Mouse (Mus musculus) embryonic facial prominence, embryonic 15.5 days (tissue): Measurements from ENCODE around the gene Trim62. TPM values are rescaled to one million over a fixed set of nuclear protein-coding genes. Genes with fewer than 3 reads are reported as not detected.

Experiments
- ATAC-seq: fragments of 200-750 bp; cut with Nextera tagmentation; 2 replicates; pipeline ENCODE4 v1.8.0; 2017; ENCODE audit warnings: low read depth, moderate TSS enrichment; ENCODE audit not compliant: insufficient number of reproducible peaks, low FRiP score, low TSS enrichment
- H3K27ac ChIP-seq: fragments of 300-500 bp; sonication (generic); replicated peaks from 2 replicates; pipeline ENCODE4 v1.5.1; 2015; ENCODE audit warnings: mild to moderate bottlenecking, inconsistent platforms
- H3K27me3 ChIP-seq: fragments of 300-500 bp; sonication (generic); 2 replicates; pipeline ENCODE4 v1.6.1; 2015; ENCODE audit warnings: inconsistent platforms
- H3K36me3 ChIP-seq: fragments of 300-500 bp; sonication (generic); 2 replicates; pipeline ENCODE4 v1.6.1; 2015; ENCODE audit warnings: mild to moderate bottlenecking, inconsistent platforms
- H3K4me1 ChIP-seq: fragments of 300-500 bp; sonication (generic); 2 replicates; pipeline ENCODE4 v1.6.1; 2015; ENCODE audit warnings: inconsistent platforms
- H3K4me2 ChIP-seq: fragments of 300-500 bp; sonication (generic); replicated peaks from 2 replicates; pipeline ENCODE4 v1.6.1; 2015; ENCODE audit warnings: mild to moderate bottlenecking, inconsistent platforms
- H3K4me3 ChIP-seq: fragments of 300-500 bp; sonication (generic); replicated peaks from 2 replicates; pipeline ENCODE4 v1.5.1; 2015; ENCODE audit warnings: mild to moderate bottlenecking, inconsistent platforms
- H3K9ac ChIP-seq: fragments of 300-500 bp; sonication (generic); 2 replicates; pipeline ENCODE4 v1.6.1; 2015; ENCODE audit warnings: inconsistent platforms
- H3K9me3 ChIP-seq: fragments of 300-500 bp; sonication (generic); replicated peaks from 2 replicates; pipeline ENCODE4 v1.6.1; 2016; ENCODE audit warnings: inconsistent platforms
- WGBS: fragments of 180-500 bp; shearing (Covaris S2); methylation state at CpG from one replicate; pipeline ENCODE4 v1.1.7; 2015; 5-methylcytosine and 5-hydroxymethylcytosine counted together
- polyA plus RNA-seq: library from polyadenylated mRNA; unstranded; fragments of >200 nt; fragmentation: Nextera tagmentation; extraction: Ambion mirVana; gene quantifications from 2 replicates; pipeline ENCODE4 v1.2.1, GENCODE M21; 2015

Trim62 gene
- polyA plus RNA-seq, 1 experiment from 2014 or later: 10.6 TPM

- Histone ChIP-seq H3K27ac (no peak overlapping the region), H3K27me3 (no peaks in the 10 kb centered on the region), H3K4me2 (no peak overlapping the region), H3K36me3 (peaks cover 17% of the 10 kb centered on the region; the same call in 1 of the 2 replicates), H3K4me1 (peaks cover 17% of the 10 kb centered on the region), H3K9me3 (no peaks in the 10 kb centered on the region), H3K9ac (no peak overlapping the region), H3K4me3 (no peak overlapping the region)
- ATAC-seq: no peak
- WGBS: 72% methylated on average over 8 of the region's 8 CpGs
Observed at GRCm38 (mm10) chr4:128910276-128911063, 27.1 kb downstream of the Trim62 start.

GRCm38 (mm10) chr4:128912085-128912484 is 28.7 kb downstream of the Trim62 start:
- 87% methylated on average over 10 of the region's 10 CpGs for WGBS
- ATAC-seq: no peak

DNA sequence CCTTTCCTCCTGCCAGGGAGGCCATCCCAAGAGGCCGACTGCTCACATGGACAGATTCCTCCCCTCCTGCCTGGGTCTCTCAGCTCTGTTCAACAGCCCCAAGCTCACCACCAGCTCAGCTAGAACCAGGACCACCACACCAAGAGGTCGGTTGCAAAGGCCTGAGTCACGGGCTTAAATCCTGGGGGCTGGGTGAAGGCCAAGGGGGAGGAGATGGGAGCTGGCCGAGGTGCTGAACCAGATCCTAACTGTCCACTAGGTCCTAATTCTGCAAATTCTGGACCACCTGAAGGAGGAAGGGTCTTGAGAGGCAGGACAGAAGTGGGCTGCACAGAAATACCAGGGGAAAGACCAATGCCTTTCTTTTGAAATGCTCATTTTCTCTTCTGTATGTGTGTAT is 30.4 kb downstream of the Trim62 start:
- Histone ChIP-seq H3K9ac (no peak overlapping the region), H3K27ac (no peak overlapping the region), H3K36me3 (peaks cover 17% of the 10 kb centered on the region; the same call in 1 of the 2 replicates), H3K4me3 (no peak overlapping the region), H3K4me1 (peaks cover 4% of the 10 kb centered on the region; the same call in 1 of the 2 replicates), H3K4me2 (no peak overlapping the region), H3K27me3 (no peaks in the 10 kb centered on the region), H3K9me3 (no peaks in the 10 kb centered on the region)
- WGBS: 17% methylated on average over 4 of the region's 4 CpGs
- ATAC-seq: no peak

More at GRCm38 (mm10) chr4:128912085-128912484, 28.7 kb downstream of the Trim62 start:
- Histone ChIP-seq H3K27me3 (no peaks in the 10 kb centered on the region), H3K36me3 (peaks cover 17% of the 10 kb centered on the region; the same call in 1 of the 2 replicates), H3K4me1 (peaks cover 6% of the 10 kb centered on the region; the same call in 1 of the 2 replicates), H3K27ac (no peak overlapping the region), H3K4me3 (no peak overlapping the region), H3K9me3 (no peaks in the 10 kb centered on the region), H3K4me2 (no peak overlapping the region), H3K9ac (no peak overlapping the region)

DNA sequence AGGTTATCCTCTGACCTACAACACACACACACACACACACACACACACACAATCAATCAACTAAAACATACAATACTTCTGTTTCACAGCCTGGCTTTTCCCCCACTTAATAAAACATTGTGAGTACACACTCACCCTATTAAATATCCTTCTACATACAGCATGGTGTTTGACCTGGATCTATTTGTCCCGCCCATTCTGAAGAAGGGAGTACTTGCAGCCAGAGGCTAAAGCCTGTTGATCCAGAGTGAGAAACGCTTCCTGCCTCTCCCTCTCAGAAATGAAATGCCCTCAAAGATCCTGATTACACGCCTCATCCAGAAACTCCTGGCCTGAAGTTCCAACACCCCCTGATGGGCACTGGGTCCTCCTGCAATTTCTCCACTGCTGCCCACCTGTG is 33.7 kb downstream of the Trim62 start:
- Histone ChIP-seq H3K4me3 (no peak overlapping the region), H3K9me3 (no peaks in the 10 kb centered on the region), H3K4me2 (no peak overlapping the region), H3K36me3 (no peaks in the 10 kb centered on the region), H3K27me3 (no peaks in the 10 kb centered on the region), H3K27ac (no peak overlapping the region), H3K9ac (no peak overlapping the region), H3K4me1 (peaks cover 7% of the 10 kb centered on the region; the same call in 1 of the 2 replicates)
- ATAC-seq: no peak
- WGBS: 61% methylated on average over 3 of the region's 3 CpGs

- H3K4me2 ChIP-seq: no peak overlapping the region
- no peak for ATAC-seq
- no peak overlapping the region for H3K27ac ChIP-seq
Observed at GRCm38 (mm10) chr4:128917756-128918155, 34.4 kb downstream of the Trim62 start.

DNA sequence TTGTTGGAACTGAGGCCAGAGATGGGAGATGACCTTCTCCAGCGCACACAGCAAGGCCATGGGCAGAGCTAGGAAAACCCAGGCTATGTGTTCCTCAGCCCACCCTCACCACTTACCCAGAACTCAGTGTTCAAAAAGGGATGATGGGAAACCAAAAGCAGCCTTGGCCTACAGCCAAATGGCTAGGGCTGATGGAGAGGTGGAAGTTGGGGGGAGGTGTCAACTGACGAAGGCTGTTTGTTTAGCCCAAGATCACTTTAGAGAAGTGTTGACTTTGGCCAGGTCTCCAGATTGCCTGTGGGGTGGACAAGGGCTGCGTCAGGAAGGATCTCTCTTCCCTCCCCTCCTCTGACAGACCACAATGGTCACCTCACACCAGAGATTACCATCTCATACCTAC is 34.8 kb downstream of the Trim62 start:
- Histone ChIP-seq H3K9me3 (no peaks in the 10 kb centered on the region), H3K4me1 (peaks cover 7% of the 10 kb centered on the region; the same call in 1 of the 2 replicates), H3K27ac (no peak overlapping the region), H3K4me3 (no peak overlapping the region), H3K4me2 (no peak overlapping the region), H3K36me3 (no peaks in the 10 kb centered on the region), H3K27me3 (no peaks in the 10 kb centered on the region), H3K9ac (no peak overlapping the region)
- ATAC-seq: no peak
- 60% methylated on average over 3 of the region's 3 CpGs for WGBS

More at GRCm38 (mm10) chr4:128917756-128918155, 34.4 kb downstream of the Trim62 start:
- H3K4me1 ChIP-seq: peaks cover 7% of the 10 kb centered on the region; the same call in 1 of the 2 replicates
- no peaks in the 10 kb centered on the region for H3K36me3 ChIP-seq
- H3K9me3 ChIP-seq: no peaks in the 10 kb centered on the region
- no peak overlapping the region for H3K4me3 ChIP-seq
- H3K9ac ChIP-seq: no peak overlapping the region
- no peaks in the 10 kb centered on the region for H3K27me3 ChIP-seq
- WGBS: 79% methylated on average over 6 of the region's 6 CpGs

DNA sequence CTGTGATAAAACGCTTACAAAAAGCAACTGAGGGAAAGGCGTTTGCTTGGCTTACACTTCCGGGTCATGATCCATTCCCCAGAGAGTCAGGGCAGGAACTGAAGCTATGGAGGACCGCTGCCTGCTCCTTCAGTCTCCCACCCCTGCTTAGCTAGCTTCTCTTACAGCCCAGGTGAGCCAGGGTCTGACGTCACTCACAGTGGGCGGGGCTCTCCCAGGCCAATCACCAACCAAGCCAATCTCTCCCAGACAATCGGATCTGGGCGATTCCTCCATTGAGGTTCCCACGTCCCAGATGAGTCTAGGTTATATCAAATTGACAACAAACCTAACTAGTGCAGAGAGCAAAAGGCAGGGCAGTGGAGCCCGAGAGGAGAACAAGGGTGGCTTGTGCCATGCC is 35.7 kb downstream of the Trim62 start:
- peaks cover 7% of the 10 kb centered on the region; the same call in 1 of the 2 replicates for H3K4me1 ChIP-seq
- H3K27ac ChIP-seq: no peak overlapping the region
- H3K4me3 ChIP-seq: no peak overlapping the region
- no peak overlapping the region for H3K4me2 ChIP-seq
- H3K9me3 ChIP-seq: no peaks in the 10 kb centered on the region
- ATAC-seq: no peak
- no peaks in the 10 kb centered on the region for H3K36me3 ChIP-seq
- H3K9ac ChIP-seq: no peak overlapping the region
- no peaks in the 10 kb centered on the region for H3K27me3 ChIP-seq
- 22% methylated on average over 10 of the region's 10 CpGs for WGBS

DNA sequence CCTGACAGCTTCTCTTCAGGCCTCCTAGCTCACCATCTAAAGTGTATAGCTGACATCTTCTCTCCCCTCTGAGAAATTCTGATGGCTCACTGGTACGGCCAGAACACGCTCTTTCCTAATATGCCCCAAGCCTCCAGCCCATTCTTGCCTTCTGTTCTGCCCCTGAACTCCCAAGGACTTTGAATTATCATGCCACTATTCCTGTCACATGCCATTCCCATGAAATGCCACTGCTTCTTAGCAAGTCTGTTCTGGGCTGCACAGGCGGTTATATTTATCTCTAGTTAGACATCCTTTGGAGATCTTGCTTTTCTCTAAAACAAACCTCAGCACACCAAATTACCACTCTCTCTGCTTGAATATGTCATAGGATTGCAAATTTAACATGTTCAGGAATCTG is 40.2 kb downstream of the Trim62 start:
- WGBS: 89% methylated on average over 3 of the region's 3 CpGs
- ATAC-seq: no peak
- Histone ChIP-seq H3K4me2 (no peak overlapping the region), H3K9me3 (no peaks in the 10 kb centered on the region), H3K9ac (no peak overlapping the region), H3K36me3 (no peaks in the 10 kb centered on the region), H3K27ac (no peak overlapping the region), H3K4me1 (peaks cover 18% of the 10 kb centered on the region; the same call in 1 of the 2 replicates), H3K4me3 (no peak overlapping the region), H3K27me3 (no peaks in the 10 kb centered on the region)

- 12% methylated on average over 36 of the region's 36 CpGs for WGBS
- no peaks in the 10 kb centered on the region for H3K9me3 ChIP-seq
- 0 out of 2 replicates have a peak overlapping the region, but pooled peaks have one; percentile 22 for H3K27ac ChIP-seq
- H3K36me3 ChIP-seq: no peaks in the 10 kb centered on the region
- peak overlapping the region; percentile 66 for H3K4me2 ChIP-seq
- H3K9ac ChIP-seq: peak overlapping the region; percentile 31; the same call in 1 of the 2 replicates
- peak overlapping the region; percentile 41 for H3K4me3 ChIP-seq
- ATAC-seq: peak; percentile 83; the same call in 1 of the 2 replicates
- no peaks in the 10 kb centered on the region for H3K27me3 ChIP-seq
- peaks cover 14% of the 10 kb centered on the region; the same call in 1 of the 2 replicates for H3K4me1 ChIP-seq
Observed at GRCm38 (mm10) chr4:128924841-128925606, 41.6 kb downstream of the Trim62 start.

GRCm38 (mm10) chr4:128932783-128933182 is 49.4 kb downstream of the Trim62 start:
- 70% methylated on average over 7 of the region's 7 CpGs for WGBS

DNA sequence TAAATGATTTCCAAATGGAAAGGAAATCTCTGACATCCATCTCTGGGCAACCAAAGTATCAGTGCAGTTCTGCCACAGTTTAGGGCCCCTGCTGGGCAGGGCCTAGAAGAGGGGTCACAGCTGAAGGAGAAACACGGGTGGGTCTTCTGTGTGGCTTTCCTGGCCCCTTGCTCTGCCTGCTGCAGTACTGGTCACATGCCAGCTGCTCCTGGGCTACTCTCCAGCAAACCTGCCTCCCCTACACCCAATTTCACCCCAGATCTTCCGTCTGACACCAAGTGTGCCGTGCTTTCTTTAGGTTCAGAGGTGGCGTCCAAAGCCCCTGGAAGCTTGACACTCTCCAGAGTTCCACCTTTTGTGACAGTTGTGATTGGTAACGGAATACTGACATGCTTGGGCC is 52.2 kb downstream of the Trim62 start:
- Histone ChIP-seq H3K36me3 (no peaks in the 10 kb centered on the region), H3K27ac (no peak overlapping the region), H3K9ac (no peak overlapping the region), H3K27me3 (no peaks in the 10 kb centered on the region), H3K4me3 (no peak overlapping the region), H3K4me1 (no peaks in the 10 kb centered on the region), H3K9me3 (no peaks in the 10 kb centered on the region), H3K4me2 (no peak overlapping the region)
- ATAC-seq: no peak
- 71% methylated on average over 5 of the region's 5 CpGs for WGBS

More at GRCm38 (mm10) chr4:128932783-128933182, 49.4 kb downstream of the Trim62 start:
- Histone ChIP-seq H3K4me1 (no peaks in the 10 kb centered on the region), H3K9me3 (no peaks in the 10 kb centered on the region), H3K27ac (no peak overlapping the region), H3K36me3 (no peaks in the 10 kb centered on the region), H3K27me3 (no peaks in the 10 kb centered on the region), H3K4me2 (no peak overlapping the region), H3K9ac (no peak overlapping the region), H3K4me3 (no peak overlapping the region)
- no peak for ATAC-seq
